Mouse (Mus musculus) thymus, postnatal 4 days (tissue): ENCODE data around the gene Anp32a.

Experiments used
- DNase-seq: peaks from one replicate; pipeline ENCODE4 v3.0.0; 2021

Gene Anp32a

GRCm38 (mm10) chr9:62341123-62341486 is at the start of gene Anp32a:
Anp32a (plus strand) TSS chr9:62341293.
- DNase-seq = peak; percentile 99

- DNase-seq = peak; percentile 89
Observed at GRCm38 (mm10) chr9:62295006-62295698, 45.9 kb upstream of the Anp32a start.

DNA sequence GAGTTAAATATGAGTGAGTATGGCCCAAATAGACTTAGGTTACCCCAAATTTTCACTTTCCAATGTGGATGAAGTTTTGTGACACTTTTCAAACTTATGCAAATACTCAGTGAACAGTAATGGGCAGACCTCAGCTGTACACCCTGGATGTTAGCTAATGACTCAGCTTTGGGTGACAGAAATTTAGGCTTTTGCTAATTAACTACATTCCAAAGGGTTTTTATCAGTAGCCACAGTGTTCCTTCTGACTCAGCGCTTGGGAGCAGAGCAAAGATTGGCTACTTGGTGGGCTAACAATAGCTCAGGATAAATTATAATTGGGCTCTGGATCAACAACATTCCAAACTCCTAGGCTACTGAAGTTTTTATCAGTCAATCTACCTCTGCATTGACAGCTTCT is 44.2 kb upstream of the Anp32a start:
- no peak for DNase-seq

- DNase-seq = no peak
Observed at GRCm38 (mm10) chr9:62315556-62315955, 25.5 kb upstream of the Anp32a start.

DNA sequence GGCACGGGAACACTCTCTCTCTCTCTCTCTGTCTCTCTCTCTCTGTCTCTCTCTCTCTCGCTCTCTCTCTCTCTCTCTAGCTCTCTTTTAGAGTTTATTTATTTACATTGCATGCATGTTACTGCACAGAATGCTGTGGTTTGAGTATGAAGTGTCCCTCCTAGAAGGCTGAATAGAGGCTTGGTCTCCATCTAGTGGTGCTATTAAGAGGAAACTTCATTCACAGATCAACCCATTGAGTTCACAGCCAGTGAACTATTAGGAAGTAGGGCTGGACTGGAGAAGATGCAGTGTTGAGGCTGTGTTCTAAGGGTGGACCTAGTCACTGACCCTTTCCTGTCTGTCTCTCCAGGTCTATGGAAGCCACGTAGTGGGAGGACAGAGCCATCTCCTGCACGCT is 22.4 kb upstream of the Anp32a start:
- DNase-seq = no peak

- DNase-seq = no peak
Observed at GRCm38 (mm10) chr9:62323816-62324215, 17.3 kb upstream of the Anp32a start.

GRCm38 (mm10) chr9:62325965-62326364 is 15.1 kb upstream of the Anp32a start:
- DNase-seq = peak; percentile 25

- no peak for DNase-seq
Observed at GRCm38 (mm10) chr9:62334298-62334825, 6.7 kb upstream of the Anp32a start.

DNA sequence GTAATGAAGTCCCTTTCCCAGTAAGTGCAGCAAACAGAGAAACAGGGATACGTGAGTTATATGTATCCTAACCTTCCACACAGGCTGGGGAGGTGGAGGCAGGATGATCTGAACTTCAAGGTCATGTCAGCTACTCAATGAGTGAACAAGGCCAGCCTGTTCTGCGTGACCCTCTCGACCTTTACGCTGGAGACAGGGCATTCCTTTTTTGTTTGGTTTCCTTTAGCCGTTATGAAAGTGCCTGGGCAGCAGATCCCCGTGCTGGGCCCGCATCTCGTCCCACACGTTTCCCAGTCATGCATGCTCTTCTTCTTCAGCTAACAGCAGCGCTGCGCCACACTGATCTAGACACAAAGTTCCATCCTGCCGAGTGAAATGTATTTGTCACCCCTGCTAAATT is 5.7 kb upstream of the Anp32a start:
- no peak for DNase-seq

- no peak for DNase-seq
Observed at GRCm38 (mm10) chr9:62337924-62338635, 3.0 kb upstream of the Anp32a start.

GRCm38 (mm10) chr9:62338636-62339191 is 2.4 kb upstream of the Anp32a start:
- DNase-seq = no peak

DNA sequence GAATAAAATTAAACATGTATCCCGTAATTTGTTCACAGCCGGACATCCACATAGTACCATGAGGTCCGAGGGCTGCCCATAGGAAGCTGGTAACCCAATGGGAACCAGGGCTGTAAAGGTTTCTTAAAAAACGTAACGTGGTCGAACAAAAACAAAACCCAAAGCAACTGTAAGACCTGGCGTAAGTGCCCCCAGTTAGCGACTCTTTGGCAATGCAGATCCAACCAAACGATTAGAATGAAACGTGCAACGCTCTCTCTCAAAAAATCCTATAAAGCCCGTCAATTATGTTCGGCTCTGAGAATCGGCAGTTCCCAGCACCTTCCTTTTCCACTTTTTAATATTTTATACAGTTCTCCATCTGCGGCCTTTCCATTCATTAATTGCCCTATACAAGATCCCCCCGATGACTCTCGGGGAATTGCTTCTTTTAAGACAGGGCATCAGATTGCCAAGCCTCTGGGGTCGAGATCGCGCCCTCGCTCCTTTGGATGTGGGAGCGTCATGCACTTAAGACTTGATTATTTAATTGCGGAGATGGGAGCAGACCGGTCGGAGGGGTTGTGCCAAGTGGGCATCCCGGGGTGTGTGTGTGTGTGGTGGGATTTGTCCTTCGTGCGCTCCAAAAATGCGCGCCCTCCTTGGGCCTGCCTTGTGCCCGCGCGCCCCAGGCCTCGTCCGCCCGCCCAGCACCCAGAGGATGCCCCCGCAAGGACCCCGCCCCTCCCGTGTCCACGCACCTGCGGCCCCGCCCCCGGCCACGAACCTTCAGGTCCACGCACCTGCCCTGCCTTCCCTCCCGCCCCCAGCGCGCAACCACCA is 581 bp upstream of the Anp32a start:
- no peak for DNase-seq

GRCm38 (mm10) chr9:62341701-62342440 is 778 bp downstream of the Anp32a start:
- DNase-seq = peak; percentile 72

DNA sequence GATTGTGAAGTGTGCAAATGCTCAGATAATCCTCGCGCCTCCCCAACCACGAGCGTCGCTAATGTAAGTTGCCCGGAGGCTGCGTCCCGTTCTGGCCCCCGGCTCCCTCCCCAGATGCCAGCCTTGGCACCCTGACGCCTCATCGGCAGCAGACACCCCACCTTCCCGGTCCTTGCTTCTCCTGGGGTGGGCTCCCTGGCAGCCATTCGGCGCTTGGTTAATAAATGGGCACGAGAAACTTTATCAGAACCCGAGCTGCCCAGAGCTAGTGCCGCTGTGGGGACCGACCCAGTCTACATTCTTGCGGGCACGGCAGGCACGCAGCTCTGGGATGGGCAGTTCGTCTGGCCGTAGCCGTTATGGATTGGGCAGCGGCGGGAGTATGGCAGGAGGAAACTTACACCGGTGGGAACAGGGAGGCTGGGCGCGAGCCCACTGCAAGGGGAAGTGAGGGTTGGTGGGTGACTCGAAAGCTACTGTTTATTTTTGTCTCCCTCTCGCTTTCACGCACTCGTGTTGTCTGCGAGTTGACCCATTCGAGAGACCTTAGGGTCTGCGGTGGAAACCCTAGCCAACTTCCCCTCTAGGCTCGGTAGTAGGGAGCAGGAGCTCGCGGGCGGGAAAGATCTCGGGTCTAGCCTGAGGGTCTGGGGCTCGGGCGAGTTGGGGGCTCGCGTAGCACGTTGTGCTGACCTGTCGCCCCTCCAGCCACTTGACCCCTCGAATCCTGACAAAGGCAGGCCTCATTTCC is 1.5 kb downstream of the Anp32a start:
- peak; percentile 72 for DNase-seq

GRCm38 (mm10) chr9:62343192-62343903 is 2.3 kb downstream of the Anp32a start:
- DNase-seq = peak; percentile 88

- peak; percentile 85 for DNase-seq
Observed at GRCm38 (mm10) chr9:62343904-62344491, 2.9 kb downstream of the Anp32a start.

- DNase-seq = peak; percentile 84
Observed at GRCm38 (mm10) chr9:62344545-62344944, 3.5 kb downstream of the Anp32a start.

- peak; percentile 39 for DNase-seq
Observed at GRCm38 (mm10) chr9:62345081-62345481, 4.0 kb downstream of the Anp32a start.

GRCm38 (mm10) chr9:62345633-62346387 is 4.7 kb downstream of the Anp32a start:
- no peak for DNase-seq

DNA sequence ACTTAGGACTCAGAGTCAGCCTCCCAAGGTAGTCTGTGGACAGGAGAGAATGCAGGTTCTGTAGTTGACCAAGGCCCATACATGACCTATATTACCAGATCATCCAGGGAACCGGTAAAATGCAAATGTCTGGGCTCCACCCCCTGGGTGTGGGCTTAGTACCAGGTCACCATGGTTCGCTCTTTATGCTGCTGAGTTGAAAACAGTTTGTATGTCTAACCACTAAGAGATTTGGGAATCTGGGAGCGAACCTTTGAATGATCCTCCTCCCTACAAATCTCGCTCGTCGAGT is 5.2 kb downstream of the Anp32a start:
- no peak for DNase-seq
